Comparison of ENCODE assay signal across 14 mouse cellular contexts in genomic region chr1:81591623-81592022, GRCm38 (mm10).
DNase-seq lines count a peak whose midpoint lies in the region; TF ChIP-seq lines count a peak whose summit lies in the region.
"Had no signal": no experiment of that assay in that cellular context is flagged by ENCODE, and none has a peak within 500 bp of the region (broad histone marks: within the 10 kb centered on the region; RNA-seq: fewer than 3 reads in every experiment).

No protein-coding gene starts in this region.

- H3K36me3 ChIP-seq in liver, adult 2 months (ENCODE audit: control insufficient read depth, insufficient read depth, low read length), result no peaks in the 10 kb centered on the region
- no peaks in the 10 kb centered on the region for H3K36me3 ChIP-seq in CH12.LX (replicated peaks in 1 of 2; ENCODE audit: control insufficient read depth in 1 of 2, insufficient read depth in 1 of 2, low read length in 1 of 2)
- no peaks in the 10 kb centered on the region for H3K36me3 ChIP-seq in thymus, adult 2 months (ENCODE audit: control insufficient read depth, insufficient read depth, low read length)
- H3K36me3 ChIP-seq: embryonic facial prominence, embryonic 10.5 days had no signal

- dilution Hi-C loops in CH12.LX (cut with MboI; ENCODE audit: extremely low pct_ligation_motif_present, extremely low pct_unique_long_range_greater_than_20kb, low sequenced_read_pairs), result no loop called here

- no peak for DNase-seq in gastrocnemius, adult 2 months
- no peak for DNase-seq in gastrocnemius, adult 8-10 months (ENCODE audit: low spot score in 2 of 2)
- peak; percentile 5 for DNase-seq in liver, adult 2 months (ENCODE audit: extremely low read depth, low read depth, low spot score)
- DNase-seq in liver (no peak), CH12.LX (ENCODE audit: extremely low read depth) (peak; percentile 14), R1 (ENCODE audit: low read depth, low spot score) (peak; percentile 20)
- DNase-seq in thymus, adult 2 months, result no peak
- DNase-seq in ovary, postnatal 36 days (ENCODE audit: low spot score), result no peak
- DNase-seq: cerebellum, adult 18-20 months; gastrocnemius, postnatal 25 days; kidney, postnatal 25 days; layer of hippocampus, postnatal 36 days; thymus, postnatal 4 days had no signal

- H3K4me3 ChIP-seq in gastrocnemius, adult 2 months, result no peak overlapping the region
- H3K4me3 ChIP-seq in liver, adult 2 months (ENCODE audit: insufficient read depth, low read depth, low read length), result no peak overlapping the region
- H3K4me3 ChIP-seq in CH12.LX (replicated peaks in 1 of 3; ENCODE audit: low read depth in 2 of 3, low read length in 2 of 3, poor library complexity in 1 of 3), result no peak overlapping the region
- no peak overlapping the region for H3K4me3 ChIP-seq in thymus, adult 2 months (ENCODE audit: control insufficient read depth, insufficient read depth, low read length)
- H3K4me3 ChIP-seq: embryonic facial prominence, embryonic 10.5 days had no signal

- H3K79me2 ChIP-seq in liver, adult 2 months (ENCODE audit: control insufficient read depth, insufficient read depth, low read length), result no peaks in the 10 kb centered on the region
- H3K79me2 ChIP-seq in CH12.LX (replicated peaks; ENCODE audit: control insufficient read depth, extremely low read depth, insufficient read depth, poor library complexity, severe bottlenecking), result no peaks in the 10 kb centered on the region

- H3K9ac ChIP-seq in liver, adult 2 months (ENCODE audit: low read depth, low read length), result no peak overlapping the region
- H3K9ac ChIP-seq in CH12.LX (ENCODE audit: insufficient read depth, low read depth), result no peak overlapping the region

- H3K9me3 ChIP-seq in CH12.LX (replicated peaks; ENCODE audit: low read length), result no peaks in the 10 kb centered on the region
- H3K9me3 ChIP-seq: embryonic facial prominence, embryonic 10.5 days had no signal

- no peak for TF ChIP-seq EP300 in CH12.LX (IDR thresholded peaks at IDR 0.05; ENCODE audit: low read length)

- WGBS in liver, adult 2 months, result 85% methylated on average over 5 of the region's 5 CpGs
- 93% methylated on average over 5 of the region's 5 CpGs for WGBS in thymus, adult 2 months

- in situ Hi-C loops in CH12.LX (cut with MboI; ENCODE audit: low pct_ligation_motif_present, low pct_unique_long_range_greater_than_20kb, low sequenced_read_pairs), result no loop called here

- H3K4me2 ChIP-seq in CH12.LX (ENCODE audit: insufficient read depth, low read depth, poor library complexity, severe bottlenecking), result no peak overlapping the region

- intact Hi-C loops in gastrocnemius, adult 2 months (cut with DNase I), result loop anchor here (5.0 kb wide), 1 partner anchor 701 kb away; the partner anchor contains the start of gene Irs1

- peak; percentile 19; the same call in 1 of the 2 replicates for TF ChIP-seq CTCF in gastrocnemius, adult 2 months (IDR thresholded peaks at IDR 0.05)
- no peak; the same call in 1 of the 2 replicates for TF ChIP-seq CTCF in liver, adult 2 months (IDR thresholded peaks at IDR 0.05; ENCODE audit: low read depth, low read length)
- peak in 1 of 2 experiments; percentile 22; a peak in 2 of 4 replicates for TF ChIP-seq CTCF in CH12.LX (conservative IDR thresholded peaks at IDR 0.05 in 1 of 2, IDR thresholded peaks at IDR 0.05 in 1 of 2; ENCODE audit: low read depth in 2 of 2, low read length in 2 of 2)
- no peak for TF ChIP-seq CTCF in thymus, adult 2 months (IDR thresholded peaks at IDR 0.05; ENCODE audit: borderline replicate concordance, control insufficient read depth, extremely low read depth, insufficient read depth, low read length, poor library complexity)

- H3K27me3 ChIP-seq in liver, adult 2 months (ENCODE audit: control insufficient read depth, insufficient read depth, low read length), result no peaks in the 10 kb centered on the region; the same call in 1 of the 2 replicates
- no peaks in the 10 kb centered on the region for H3K27me3 ChIP-seq in CH12.LX (replicated peaks)
- H3K27me3 ChIP-seq in thymus, adult 2 months (ENCODE audit: control insufficient read depth, insufficient read depth, low read length), result no peaks in the 10 kb centered on the region

- peak; percentile 30 for TF ChIP-seq RAD21 in CH12.LX (IDR thresholded peaks at IDR 0.05; ENCODE audit: low read depth, low read length)

- no peak for TF ChIP-seq POLR2A in liver, adult 2 months (IDR thresholded peaks at IDR 0.05; ENCODE audit: extremely low read depth, insufficient read depth, low read length)
- no peak for TF ChIP-seq POLR2A in CH12.LX (IDR thresholded peaks at IDR 0.05; ENCODE audit: low read depth, low read length)
- no peak for TF ChIP-seq POLR2A in thymus, adult 2 months (IDR thresholded peaks at IDR 0.05; ENCODE audit: control insufficient read depth, extremely low read depth, insufficient read depth, low read length, poor library complexity)

- no peaks in the 10 kb centered on the region for H3K4me1 ChIP-seq in liver, adult 2 months (ENCODE audit: control insufficient read depth, insufficient read depth, low read length)
- no peaks in the 10 kb centered on the region for H3K4me1 ChIP-seq in CH12.LX (ENCODE audit: control insufficient read depth in 1 of 2, insufficient read depth in 2 of 2)
- no peaks in the 10 kb centered on the region for H3K4me1 ChIP-seq in thymus, adult 2 months (replicated peaks; ENCODE audit: control insufficient read depth, insufficient read depth, low read length)

- H3K27ac ChIP-seq in gastrocnemius, adult 2 months, result no peak overlapping the region
- no peak overlapping the region for H3K27ac ChIP-seq in liver, adult 2 months (replicated peaks; ENCODE audit: insufficient read depth, low read depth, low read length)
- no peak overlapping the region for H3K27ac ChIP-seq in CH12.LX (ENCODE audit: insufficient read depth, low read depth)
- no peak overlapping the region for H3K27ac ChIP-seq in thymus, adult 2 months (ENCODE audit: control insufficient read depth, insufficient read depth, low read length)
- H3K27ac ChIP-seq: embryonic facial prominence, embryonic 10.5 days had no signal

TF ChIP-seq in CH12.LX, 34 proteins besides CTCF, POLR2A, EP300 and RAD21:
- TF ChIP-seq MAZ (IDR thresholded peaks at IDR 0.05; ENCODE audit: low read depth, low read length) (no peak), SMC3 (IDR thresholded peaks at IDR 0.05; ENCODE audit: low read depth, low read length) (peak; percentile 26)

Comparison
In these comparisons a context has a peak if more than half of its experiments do, and no peak if none do; other contexts are left out.
1. DNase-seq: peak in liver, adult 2 months (single experiment), CH12.LX (single experiment) and R1 (single experiment); none in gastrocnemius, adult 2 months (single experiment), gastrocnemius, adult 8-10 months (0 of 2), liver (single experiment), thymus, adult 2 months (single experiment) and ovary, postnatal 36 days (single experiment).